Mouse (Mus musculus): ENCODE measurements around the gene Lat. TPM values are rescaled to one million over a fixed set of nuclear protein-coding genes. Genes with fewer than 3 reads are reported as not detected.

Gene Lat
- polyA plus RNA-seq, 1 experiment from 2014 or later: 0.93 TPM

- H3K4me2 ChIP-seq (ENCODE audit: low read length): no peak overlapping the region
- H3K4me1 ChIP-seq (replicated peaks; ENCODE audit: insufficient read depth, low read length): no peaks in the 10 kb centered on the region
- H3K4me3 ChIP-seq (replicated peaks; ENCODE audit: low read depth, low read length): no peak overlapping the region
- TF ChIP-seq CTCF (IDR thresholded peaks at IDR 0.05; ENCODE audit: low read depth): no peak
- H3K36me3 ChIP-seq (ENCODE audit: insufficient read depth, low read length): no peaks in the 10 kb centered on the region
- no peak overlapping the region for H3K27ac ChIP-seq
- H3K27me3 ChIP-seq (ENCODE audit: insufficient read depth, low read length): no peaks in the 10 kb centered on the region
- no peaks in the 10 kb centered on the region for H3K9me3 ChIP-seq (replicated peaks; ENCODE audit: low read length)
- ATAC-seq (replicated peaks; ENCODE audit: low FRiP score, low read depth) (no peak), DNase-seq (ENCODE audit: low spot score) (no peak)
- no peak overlapping the region for H3K9ac ChIP-seq (ENCODE audit: low read depth, low read length)
- 57% methylated on average over 7 of the region's 7 CpGs for WGBS
Observed at GRCm38 (mm10) chr7:126356793-126357591, 12.4 kb downstream of the Lat start.

DNA sequence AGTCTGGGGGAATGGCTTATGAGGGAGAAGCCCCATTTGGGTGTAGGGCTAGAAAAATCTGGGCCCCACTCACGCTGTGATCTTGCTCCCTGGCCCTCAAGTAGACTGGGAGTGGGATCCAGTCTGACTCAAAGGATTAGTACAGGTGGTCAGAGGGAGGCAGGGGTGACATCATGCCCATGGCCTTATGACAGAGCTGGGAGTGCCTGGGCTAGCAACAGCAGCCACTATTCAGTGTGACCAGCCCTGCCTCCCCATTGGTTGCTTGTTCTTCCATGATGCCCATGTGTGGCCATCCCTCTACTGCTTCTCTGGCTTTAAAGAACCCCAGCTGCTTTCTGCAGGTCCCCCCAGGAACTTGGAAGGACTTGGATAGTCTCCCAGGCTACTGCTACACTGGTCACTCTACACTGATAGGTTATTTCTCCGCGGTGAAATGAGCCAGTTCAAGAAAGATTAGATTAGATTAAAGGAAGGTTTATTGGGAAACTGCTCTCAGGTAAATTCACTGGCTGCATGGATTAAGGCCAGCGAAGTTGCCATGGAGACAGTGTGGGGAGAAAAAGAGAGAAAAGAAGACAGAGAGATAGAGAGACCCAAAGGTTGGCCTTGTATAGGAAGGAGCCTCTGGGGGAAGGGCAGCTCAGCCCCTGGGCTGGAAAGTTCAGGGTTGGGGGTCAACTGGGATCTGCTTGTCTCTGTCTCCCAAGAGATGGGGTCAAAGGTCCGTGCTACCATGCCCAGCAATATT lies 13.3 kb downstream of the Lat start:
- H3K27ac ChIP-seq: no peak overlapping the region
- DNase-seq (ENCODE audit: low spot score) (no peak), ATAC-seq (replicated peaks; ENCODE audit: low FRiP score, low read depth) (no peak)
- no peak overlapping the region for H3K4me3 ChIP-seq (replicated peaks; ENCODE audit: low read depth, low read length)
- no peak overlapping the region for H3K9ac ChIP-seq (ENCODE audit: low read depth, low read length)
- H3K4me1 ChIP-seq (replicated peaks; ENCODE audit: insufficient read depth, low read length): no peaks in the 10 kb centered on the region
- H3K9me3 ChIP-seq (replicated peaks; ENCODE audit: low read length): no peaks in the 10 kb centered on the region
- H3K4me2 ChIP-seq (ENCODE audit: low read length): no peak overlapping the region
- no peak for TF ChIP-seq CTCF (IDR thresholded peaks at IDR 0.05; ENCODE audit: low read depth)
- WGBS: 68% methylated on average over 5 of the region's 5 CpGs
- no peaks in the 10 kb centered on the region for H3K27me3 ChIP-seq (ENCODE audit: insufficient read depth, low read length)
- H3K36me3 ChIP-seq (ENCODE audit: insufficient read depth, low read length): no peaks in the 10 kb centered on the region

DNA sequence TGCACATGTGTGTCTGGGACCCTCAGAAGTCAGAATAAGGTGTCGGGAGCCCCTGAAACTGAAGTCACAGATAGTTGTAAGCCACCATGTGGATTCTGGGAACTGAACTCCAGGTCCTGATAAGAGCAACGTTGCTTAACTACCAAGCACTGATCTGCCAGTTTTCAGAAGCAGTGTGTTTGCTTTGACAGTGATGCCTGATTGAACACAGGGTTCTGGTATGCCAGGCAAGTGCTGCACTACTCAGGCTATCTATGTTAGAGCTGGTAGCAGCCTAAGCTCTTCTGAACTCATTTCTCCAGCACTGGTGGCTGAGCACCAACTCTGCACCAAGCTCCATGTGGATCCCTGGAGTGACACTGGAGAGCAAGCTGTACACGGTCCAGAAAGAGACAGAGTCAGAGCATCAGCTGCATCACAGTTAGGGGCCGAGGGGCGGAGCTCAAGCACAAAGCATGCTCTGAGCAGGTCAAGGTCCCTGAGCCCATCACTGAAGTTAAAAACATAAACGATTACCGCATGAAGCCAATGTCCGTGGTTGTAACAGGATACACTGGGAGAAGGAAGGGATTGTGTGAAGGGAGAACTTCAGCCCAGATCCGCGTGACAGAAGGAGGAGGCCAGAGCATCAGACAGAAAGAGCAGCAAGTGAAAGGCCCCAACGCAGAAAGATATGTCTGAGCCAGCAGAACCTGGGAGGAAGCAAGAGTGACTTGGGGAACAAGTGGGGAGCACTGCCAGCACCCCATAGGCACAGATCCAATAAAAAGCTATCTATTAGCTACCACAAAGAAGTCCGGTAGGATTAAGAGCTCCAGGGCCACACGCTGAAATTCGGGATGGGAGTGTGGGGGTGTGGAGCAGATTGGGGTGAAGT lies 14.4 kb downstream of the Lat start:
- Histone ChIP-seq H3K4me3 (replicated peaks; ENCODE audit: low read depth, low read length) (no peak overlapping the region), H3K4me1 (replicated peaks; ENCODE audit: insufficient read depth, low read length) (no peaks in the 10 kb centered on the region), H3K36me3 (ENCODE audit: insufficient read depth, low read length) (no peaks in the 10 kb centered on the region), H3K27ac (no peak overlapping the region), H3K27me3 (ENCODE audit: insufficient read depth, low read length) (no peaks in the 10 kb centered on the region), H3K9ac (ENCODE audit: low read depth, low read length) (no peak overlapping the region), H3K4me2 (ENCODE audit: low read length) (no peak overlapping the region), H3K9me3 (replicated peaks; ENCODE audit: low read length) (no peaks in the 10 kb centered on the region)
- ATAC-seq (replicated peaks; ENCODE audit: low FRiP score, low read depth) (no peak), DNase-seq (ENCODE audit: low spot score) (no peak)
- no peak for TF ChIP-seq CTCF (IDR thresholded peaks at IDR 0.05; ENCODE audit: low read depth)
- WGBS: 45% methylated on average over 14 of the region's 14 CpGs

- Histone ChIP-seq H3K9ac (ENCODE audit: low read depth, low read length) (no peak overlapping the region), H3K27me3 (ENCODE audit: insufficient read depth, low read length) (no peaks in the 10 kb centered on the region), H3K4me3 (replicated peaks; ENCODE audit: low read depth, low read length) (no peak overlapping the region), H3K27ac (no peak overlapping the region), H3K9me3 (replicated peaks; ENCODE audit: low read length) (no peaks in the 10 kb centered on the region), H3K4me1 (replicated peaks; ENCODE audit: insufficient read depth, low read length) (no peaks in the 10 kb centered on the region), H3K4me2 (ENCODE audit: low read length) (no peak overlapping the region), H3K36me3 (ENCODE audit: insufficient read depth, low read length) (no peaks in the 10 kb centered on the region)
- no peak for ATAC-seq (replicated peaks; ENCODE audit: low FRiP score, low read depth)
- no peak for DNase-seq (ENCODE audit: low spot score)
- TF ChIP-seq CTCF (IDR thresholded peaks at IDR 0.05; ENCODE audit: low read depth): no peak
- WGBS: 87% methylated on average over 3 of the region's 3 CpGs
Observed at GRCm38 (mm10) chr7:126353994-126354365, 15.4 kb downstream of the Lat start.

- Histone ChIP-seq H3K27ac (no peak overlapping the region), H3K4me2 (ENCODE audit: low read length) (no peak overlapping the region), H3K4me1 (replicated peaks; ENCODE audit: insufficient read depth, low read length) (no peaks in the 10 kb centered on the region), H3K9ac (ENCODE audit: low read depth, low read length) (no peak overlapping the region), H3K4me3 (replicated peaks; ENCODE audit: low read depth, low read length) (no peak overlapping the region), H3K36me3 (ENCODE audit: insufficient read depth, low read length) (no peaks in the 10 kb centered on the region), H3K9me3 (replicated peaks; ENCODE audit: low read length) (no peaks in the 10 kb centered on the region), H3K27me3 (ENCODE audit: insufficient read depth, low read length) (no peaks in the 10 kb centered on the region)
- ATAC-seq (replicated peaks; ENCODE audit: low FRiP score, low read depth) (no peak), DNase-seq (ENCODE audit: low spot score) (no peak)
- WGBS: 69% methylated on average over 11 of the region's 11 CpGs
- TF ChIP-seq CTCF (IDR thresholded peaks at IDR 0.05; ENCODE audit: low read depth): no peak
Observed at GRCm38 (mm10) chr7:126353251-126353993, 15.9 kb downstream of the Lat start.

Measured in kidney, postnatal 0 days (tissue).